Mouse (Mus musculus) lung, postnatal 10 days (tissue): ENCODE results near the gene Opa3.

Experiments used
- DNase-seq: peaks from one replicate; pipeline ENCODE4 v3.0.0; 2021

Opa3 gene

GRCm38 (mm10) chr7:19227883-19228792, at the start of gene Opa3:
TSS of gene Opa3 (plus strand) at chr7:19228334.
- DNase-seq, result peak; percentile 100

DNA sequence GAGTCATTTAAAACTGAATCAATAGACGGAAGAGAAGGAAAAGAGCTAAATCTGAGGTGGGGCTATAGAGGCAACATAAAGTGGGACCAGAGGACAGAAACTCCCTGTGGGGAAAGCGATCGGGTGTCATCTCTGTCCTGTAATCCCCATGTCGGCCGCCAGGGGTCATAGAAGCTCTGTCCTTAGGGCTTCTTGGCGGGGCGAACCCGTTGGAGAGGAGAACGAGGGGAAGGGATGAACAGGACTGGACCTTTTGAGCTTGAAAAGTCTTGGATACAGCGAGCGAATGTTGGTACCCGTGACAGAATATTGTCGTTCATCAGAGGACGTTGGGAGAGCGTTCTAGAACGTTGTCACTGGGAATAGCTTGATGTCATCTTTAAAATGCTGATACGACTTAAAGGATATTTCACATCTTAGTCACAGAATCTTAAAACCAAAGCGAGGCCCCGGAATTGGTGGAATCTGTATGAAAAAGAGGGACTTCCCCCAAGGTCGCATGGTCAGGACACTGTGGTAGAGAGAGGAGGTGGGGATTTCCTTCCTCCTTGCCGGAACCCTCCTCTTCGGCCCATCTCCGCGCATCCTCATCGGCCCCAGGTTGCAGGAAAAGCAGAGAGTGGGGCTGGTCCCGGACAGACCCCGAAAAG, 49.6 kb upstream of the Opa3 start:
- DNase-seq, result peak; percentile 83

GRCm38 (mm10) chr7:19179173-19179572, 49.0 kb upstream of the Opa3 start:
- DNase-seq, result peak; percentile 81

DNA sequence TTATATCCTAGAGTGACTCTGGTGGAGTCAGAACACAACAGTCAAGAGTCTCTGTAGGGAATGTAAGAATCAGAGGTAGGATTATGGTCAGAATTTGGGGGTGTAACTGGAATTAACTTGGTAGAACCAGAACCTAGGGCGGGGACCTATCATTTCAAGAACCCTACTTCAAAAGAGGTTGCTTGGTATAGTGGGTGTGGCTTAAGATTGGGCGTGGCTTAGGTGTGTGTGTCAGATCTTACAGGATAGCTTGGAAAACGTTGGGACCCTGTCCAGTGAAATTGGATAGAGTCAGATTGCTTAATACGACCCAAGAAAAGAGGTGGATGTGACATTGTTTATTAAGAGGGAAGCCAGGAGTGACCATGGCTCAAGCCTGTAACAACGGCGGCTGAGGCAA, 48.2 kb upstream of the Opa3 start:
- no peak for DNase-seq

DNA sequence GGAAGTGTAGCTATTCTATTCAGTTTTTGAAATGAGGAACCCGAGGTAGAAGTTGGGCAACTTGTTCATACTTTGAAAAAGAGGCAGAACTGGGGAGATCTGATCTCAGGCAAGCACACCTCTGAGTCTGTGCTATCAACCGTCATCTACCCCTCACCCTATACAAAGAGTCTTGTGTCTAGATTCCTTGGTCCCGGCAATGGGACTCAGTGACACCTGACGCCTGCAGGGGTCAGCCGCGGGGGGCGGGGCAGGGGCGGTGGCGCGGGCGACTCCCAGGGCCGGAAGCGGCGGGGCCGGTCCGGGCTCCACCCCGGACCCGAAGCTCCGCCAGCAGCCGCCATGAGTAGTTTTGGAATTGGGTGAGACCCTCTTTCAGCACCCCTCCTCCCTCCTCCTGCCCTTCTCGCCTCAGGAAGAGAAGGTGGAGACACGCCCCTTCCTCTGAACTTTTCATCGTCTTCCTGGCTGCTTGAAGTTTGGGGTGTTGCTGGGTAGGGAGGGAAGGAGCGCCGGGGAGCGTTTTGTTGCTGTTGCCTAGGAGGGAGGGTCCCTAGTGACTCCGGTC, 47.2 kb upstream of the Opa3 start:
- peak; percentile 67 for DNase-seq

GRCm38 (mm10) chr7:19184250-19184649, 43.9 kb upstream of the Opa3 start:
- no peak for DNase-seq

DNA sequence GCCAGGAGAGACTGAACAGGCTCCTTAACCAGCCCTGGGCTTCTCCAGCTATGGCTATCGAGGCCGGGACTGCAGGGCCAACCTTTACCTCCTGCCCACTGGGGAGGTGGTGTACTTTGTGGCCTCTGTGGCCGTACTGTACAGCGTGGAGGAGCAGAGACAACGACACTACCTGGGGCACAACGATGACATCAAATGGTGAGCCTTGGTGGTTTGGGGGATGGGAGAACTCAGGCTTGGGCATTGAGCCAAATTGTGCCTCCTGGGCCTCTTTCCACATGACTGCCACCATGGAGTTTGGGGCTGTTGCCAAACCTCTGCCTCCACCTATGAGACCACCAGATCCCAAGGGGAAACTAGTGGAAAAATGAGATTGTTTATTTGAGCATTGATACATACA, 43.4 kb upstream of the Opa3 start:
- no peak for DNase-seq

DNA sequence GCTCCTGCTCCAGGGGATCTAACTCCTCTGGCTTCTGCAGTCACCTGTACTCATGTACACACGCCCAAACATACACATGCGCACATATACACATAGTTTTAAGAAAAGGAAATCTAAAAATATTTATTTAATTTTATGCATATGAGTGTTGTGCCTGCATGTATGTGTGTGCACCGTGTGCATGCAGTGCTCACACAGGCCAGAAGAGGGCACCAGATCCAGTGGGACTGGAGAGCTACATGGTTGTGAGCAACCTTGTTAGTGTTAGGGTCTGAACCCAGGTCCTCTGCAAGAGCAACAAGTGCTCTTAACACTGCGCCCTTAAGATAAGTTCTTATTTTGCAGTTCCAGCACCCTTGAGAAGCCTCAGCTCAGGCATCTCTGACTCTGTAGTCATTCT, 33.5 kb upstream of the Opa3 start:
- no peak for DNase-seq

DNA sequence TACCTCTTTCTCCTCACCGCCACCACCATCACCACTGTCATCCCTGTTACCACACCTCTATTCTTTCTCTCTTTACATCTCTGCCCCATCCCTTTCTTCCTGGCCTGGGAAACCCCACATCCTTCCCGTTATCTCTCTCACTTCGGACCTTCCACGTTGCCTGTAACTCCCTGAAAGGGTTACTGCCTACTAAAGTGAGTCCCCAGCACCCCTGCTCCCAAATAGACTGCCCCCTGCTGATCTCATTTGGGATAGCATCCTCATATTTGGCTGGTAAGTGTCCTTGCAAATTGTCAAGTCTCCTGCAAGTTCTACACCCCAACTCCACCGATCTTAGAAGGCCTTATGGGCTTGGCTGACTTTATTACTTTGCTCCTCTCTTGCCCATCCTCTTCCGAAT, 31.5 kb upstream of the Opa3 start:
- DNase-seq, result peak; percentile 69

- DNase-seq, result peak; percentile 53
Observed at GRCm38 (mm10) chr7:19197985-19198384, 30.1 kb upstream of the Opa3 start.

- no peak for DNase-seq
Observed at GRCm38 (mm10) chr7:19201660-19202059, 26.5 kb upstream of the Opa3 start.

- no peak for DNase-seq
Observed at GRCm38 (mm10) chr7:19202065-19202850, 25.9 kb upstream of the Opa3 start.

GRCm38 (mm10) chr7:19208201-19208910, 19.8 kb upstream of the Opa3 start:
- DNase-seq, result no peak

- peak; percentile 78 for DNase-seq
Observed at GRCm38 (mm10) chr7:19208944-19209472, 19.1 kb upstream of the Opa3 start.

DNA sequence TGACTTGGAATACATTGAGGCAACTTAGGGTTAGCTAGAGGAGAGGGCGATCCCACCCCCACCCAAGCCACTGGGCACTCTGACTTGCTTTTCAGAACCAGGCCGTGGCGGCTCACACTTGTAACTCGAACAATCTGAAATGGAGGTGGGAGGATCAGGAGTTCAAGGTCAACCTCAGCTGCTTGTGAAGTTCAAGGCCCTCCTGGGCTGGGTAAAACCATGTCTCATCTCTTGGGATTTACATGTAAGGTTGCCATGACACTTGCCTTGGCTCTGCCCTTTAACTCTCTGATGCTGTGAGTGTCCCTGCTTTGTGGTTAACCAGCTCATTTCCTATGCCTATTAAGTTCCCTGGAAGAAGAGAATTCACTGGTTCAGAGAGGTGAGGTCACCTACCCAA, 18.6 kb upstream of the Opa3 start:
- no peak for DNase-seq

GRCm38 (mm10) chr7:19210010-19210409, 18.1 kb upstream of the Opa3 start:
- DNase-seq, result no peak

DNA sequence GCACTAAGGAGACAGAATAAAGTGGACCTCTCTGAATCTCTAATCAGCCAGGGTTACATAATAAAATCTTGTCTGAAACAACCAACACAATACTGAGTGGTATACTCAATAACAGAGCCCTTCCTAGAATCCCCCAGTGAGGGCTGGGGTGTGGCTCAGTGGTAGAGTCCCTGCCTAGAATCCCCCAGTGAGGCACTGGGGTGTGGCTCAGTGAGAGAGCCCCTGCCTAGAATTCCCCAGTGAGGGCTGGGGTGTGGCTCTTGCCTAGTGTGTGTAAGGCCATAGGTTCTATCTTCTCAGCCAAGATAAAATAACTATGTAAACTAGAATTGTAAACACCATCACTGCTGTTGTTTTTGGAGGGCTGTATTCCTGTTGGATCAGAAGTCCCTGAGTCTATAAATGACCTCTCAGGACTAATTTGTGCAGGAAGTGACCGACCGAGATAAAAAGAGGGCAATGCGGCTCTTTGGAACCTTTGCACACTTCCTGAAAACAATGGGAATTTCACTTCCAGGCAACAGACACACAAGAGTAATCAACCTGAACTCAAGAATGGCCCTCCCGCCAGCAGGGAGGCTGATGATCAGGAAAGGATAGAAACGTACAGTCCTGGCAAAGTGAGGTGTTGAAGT, 17.0 kb upstream of the Opa3 start:
- no peak for DNase-seq

- peak; percentile 65 for DNase-seq
Observed at GRCm38 (mm10) chr7:19211996-19212755, 16.0 kb upstream of the Opa3 start, which contains the start of gene Gpr4. TSS of gene Gpr4 (plus strand) at chr7:19212538.

DNA sequence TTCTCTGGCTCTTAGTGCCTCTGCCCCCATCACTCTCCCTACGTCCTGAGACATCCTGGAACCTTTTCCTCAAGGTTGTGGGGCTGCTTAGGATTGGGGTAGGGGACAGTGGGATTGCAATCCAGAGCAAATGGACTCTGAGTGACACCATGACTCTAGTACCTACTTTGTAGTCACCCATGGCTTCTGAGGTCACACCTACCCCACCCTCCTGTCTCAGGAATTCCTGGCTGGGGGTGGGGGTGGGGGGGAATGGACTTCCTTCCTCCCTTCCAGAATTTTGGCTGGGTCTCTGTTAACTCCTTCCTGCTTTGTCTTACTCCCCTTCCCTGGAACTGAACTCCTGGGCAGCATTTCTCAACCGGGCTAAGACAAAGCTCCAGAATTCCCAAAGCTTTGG, 14.7 kb upstream of the Opa3 start:
- no peak for DNase-seq

GRCm38 (mm10) chr7:19214369-19214768, 13.8 kb upstream of the Opa3 start:
- DNase-seq, result no peak

DNA sequence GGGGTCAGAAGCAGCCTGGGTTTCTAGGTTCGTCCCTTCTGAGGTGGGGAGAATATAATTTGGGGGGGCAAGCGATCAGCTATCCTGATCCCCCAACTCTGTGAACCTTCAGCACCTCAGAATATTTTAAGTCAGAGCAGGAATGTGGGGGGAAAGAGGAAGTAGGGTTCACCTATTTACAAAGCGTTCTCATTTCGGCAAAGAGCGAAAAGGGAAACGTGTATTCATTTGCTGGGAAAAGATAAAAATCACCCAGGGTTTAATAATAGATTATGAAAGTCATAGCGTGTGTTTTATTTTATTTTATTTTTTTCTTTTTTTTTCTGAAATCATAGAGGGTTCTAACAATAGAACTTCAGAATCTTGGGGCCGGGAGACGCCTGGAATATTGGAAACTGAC, 13.2 kb upstream of the Opa3 start:
- no peak for DNase-seq
